Mouse (Mus musculus): Measurements from ENCODE around the gene Gm5346. TPM values are rescaled to one million over a fixed set of nuclear protein-coding genes. Genes with fewer than 3 reads are reported as not detected.
"Not testable (repeated sequence)": the region's sequence is repeated elsewhere in the genome, so short reads cannot be mapped to it uniquely, and the experiment has no call there.

The Gm5346 gene
- total RNA-seq (2021): not detected

DNA sequence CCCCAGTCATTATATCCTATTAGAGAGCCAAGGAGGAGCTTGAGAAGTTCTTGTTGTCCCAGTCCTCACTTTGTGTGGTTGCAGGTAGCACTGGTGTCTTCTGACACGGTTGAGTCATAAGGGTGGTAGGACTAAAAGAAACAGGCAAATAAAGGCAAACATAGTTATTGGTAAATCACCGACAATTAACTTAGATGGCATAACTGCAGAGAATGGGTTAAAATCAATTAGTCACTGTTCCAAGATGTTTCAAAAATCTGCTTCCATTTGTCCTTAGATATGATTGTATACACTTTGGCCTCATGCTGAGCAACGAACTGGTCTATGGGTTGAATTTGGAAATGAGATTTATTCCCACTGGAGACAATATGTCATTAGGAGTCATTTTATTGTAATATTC, at the start of gene Gm5346:
Gm5346 (minus strand) TSS at position 101 of the 400 bp plus-strand sequence.
- DNase-seq (ENCODE audit: low spot score in 2 of 2): no peak
- intact Hi-C loops (cut with DNase I): no loop called here

DNA sequence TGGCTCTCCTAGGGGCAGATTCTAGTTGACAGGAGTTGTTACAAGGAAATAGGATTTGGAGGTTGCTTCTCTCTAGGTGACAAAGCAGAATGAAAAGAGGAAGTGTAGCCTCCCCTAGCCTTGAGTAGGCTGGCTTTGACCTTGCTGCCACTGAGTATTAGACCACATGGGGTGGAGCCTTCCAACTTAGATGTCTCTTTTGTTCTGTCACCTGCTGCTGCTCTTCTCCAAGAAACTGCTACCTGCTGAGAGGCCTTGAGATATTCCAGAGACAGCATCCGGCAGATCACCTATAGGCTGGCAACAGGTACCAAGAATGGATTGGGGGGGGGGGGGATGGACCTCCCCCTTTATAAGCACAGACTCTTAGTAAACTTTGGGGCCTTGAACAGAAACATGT, 11.0 kb downstream of the Gm5346 start:
- no peak for DNase-seq (ENCODE audit: low spot score in 2 of 2)
- intact Hi-C loops (cut with DNase I): no loop called here

DNA sequence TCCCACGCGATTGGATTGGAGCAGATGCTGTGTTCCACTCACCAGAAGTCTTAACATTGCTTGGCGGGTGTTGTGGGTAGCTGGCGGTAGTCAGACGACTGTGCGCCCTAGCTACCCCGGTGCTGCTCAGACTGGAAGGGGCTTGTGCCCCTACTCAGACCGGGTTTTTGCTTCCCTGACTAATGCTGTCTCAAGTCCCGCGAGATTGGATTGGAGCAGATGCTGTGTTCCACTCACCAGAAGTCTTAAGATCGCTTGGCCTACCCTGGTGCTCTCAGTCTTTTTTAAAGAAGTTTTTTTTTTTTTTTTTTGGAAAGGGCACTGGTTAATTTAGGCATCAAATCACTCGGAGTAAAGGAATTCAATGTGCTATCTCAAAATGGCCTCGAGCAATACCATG, 23.4 kb downstream of the Gm5346 start:
- DNase-seq (ENCODE audit: low spot score in 2 of 2); intact Hi-C loops (cut with DNase I): not testable (repeated sequence)

DNA sequence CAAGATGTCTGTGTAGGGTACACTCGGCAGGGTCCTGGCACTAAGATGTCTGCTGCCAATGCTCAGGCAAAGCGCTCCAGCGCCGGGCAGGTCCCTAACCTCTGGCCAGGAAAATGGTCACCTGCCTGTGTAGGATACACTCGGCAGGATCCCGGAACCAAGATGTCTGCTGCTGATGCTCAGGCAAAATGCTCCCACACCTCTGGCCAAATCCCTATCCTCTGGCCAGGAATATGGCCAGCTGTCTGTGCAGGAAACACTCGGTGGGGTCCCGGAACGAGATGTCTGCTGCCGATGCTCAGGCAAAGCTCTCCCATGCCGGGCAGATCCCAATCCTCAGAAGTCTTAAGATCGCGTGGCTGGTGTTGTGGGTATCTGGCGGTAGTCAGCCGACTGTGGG, 23.9 kb downstream of the Gm5346 start:
- DNase-seq (ENCODE audit: low spot score in 2 of 2); intact Hi-C loops (cut with DNase I): not testable (repeated sequence)

DNA sequence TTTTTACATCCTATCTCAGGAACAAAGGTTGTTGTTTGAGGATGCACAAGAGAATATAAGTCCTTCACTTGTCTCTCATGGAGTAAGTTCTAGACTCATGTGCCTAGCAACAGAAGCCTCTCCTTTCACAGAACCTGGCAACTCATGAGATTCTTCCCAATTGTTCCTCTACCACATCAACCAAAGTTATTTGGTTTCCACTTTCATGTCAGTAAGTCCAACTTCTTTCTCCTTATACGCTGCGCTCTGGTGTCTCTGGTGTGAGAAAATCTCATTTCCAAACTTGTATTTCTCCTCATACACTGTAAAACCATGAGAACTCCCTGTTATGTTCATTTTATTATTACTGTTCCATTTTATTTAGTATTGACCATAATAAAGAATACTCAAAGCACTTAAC, 50.5 kb downstream of the Gm5346 start, which contains the start of gene Adam26a:
Adam26a (minus strand) TSS at position 101 of the 400 bp plus-strand sequence.
- DNase-seq (ENCODE audit: low spot score in 2 of 2); intact Hi-C loops (cut with DNase I): not testable (repeated sequence)

Other genes with a start within 250 kb of the Gm5346 start
- not detected for gene Adam26b, start 99.2 kb downstream of the Gm5346 start, total RNA-seq (2021)
- not detected for gene Adam26a, start 50.6 kb downstream of the Gm5346 start, total RNA-seq (2021)
- gene Adam34, start 82.8 kb upstream of the Gm5346 start, total RNA-seq (2021): not detected